Mouse (Mus musculus) ZHBTc4 (cell line): ENCODE measurements around the gene Arfip1.

Source experiments
- DNase-seq: peaks from one replicate; pipeline ENCODE4 v3.0.0-alpha.2; 2011; ENCODE audit warnings: low read depth, low spot score

Arfip1 gene

DNA sequence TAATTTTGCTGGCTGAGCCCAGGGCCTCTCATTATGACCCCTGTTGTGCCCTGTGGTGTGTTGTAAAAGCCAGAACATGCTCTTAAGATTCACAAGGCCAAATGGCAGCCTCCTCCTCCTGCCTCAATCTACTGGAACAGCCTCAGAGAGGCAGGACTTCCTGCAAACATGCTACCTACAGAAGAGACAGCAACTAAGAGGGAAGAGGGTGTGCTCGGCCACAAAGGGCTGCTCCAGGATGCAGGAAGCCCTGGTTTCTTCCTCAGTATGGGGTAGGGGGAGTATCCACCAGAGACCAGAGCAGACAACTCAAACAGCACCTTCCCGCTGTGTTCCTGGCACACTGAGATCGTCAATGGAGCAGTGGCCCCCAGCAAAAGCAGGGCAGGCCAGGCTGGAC lies 121.9 kb downstream of the Arfip1 start:
- DNase-seq, result no peak

GRCm38 (mm10) chr3:84455733-84456417 lies 126.5 kb downstream of the Arfip1 start:
- no peak for DNase-seq

- DNase-seq, result no peak
Measured at GRCm38 (mm10) chr3:84450651-84451050, 131.8 kb downstream of the Arfip1 start.

GRCm38 (mm10) chr3:84449015-84449414 lies 133.4 kb downstream of the Arfip1 start:
- DNase-seq, result no peak

DNA sequence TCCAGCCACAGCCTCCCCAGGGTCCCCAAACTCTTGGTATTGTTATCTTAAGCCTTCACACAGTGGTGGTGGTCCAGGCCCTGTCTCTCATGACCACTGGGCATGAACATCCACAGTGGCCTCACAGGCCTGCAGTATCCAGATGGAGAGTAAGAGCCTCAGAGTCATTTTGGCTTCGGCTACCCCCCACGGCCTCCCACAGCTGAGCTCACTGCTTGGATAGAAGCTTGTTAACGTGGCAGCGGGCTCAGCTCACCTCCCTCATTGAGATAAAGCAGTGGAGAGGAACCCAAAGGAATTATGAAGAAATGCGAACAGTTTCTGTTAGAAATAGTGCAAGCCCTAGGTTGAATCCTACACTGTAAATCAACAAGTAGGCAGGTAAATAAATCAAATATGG lies 134.6 kb downstream of the Arfip1 start:
- DNase-seq, result no peak
